In the genomic region with DNA sequence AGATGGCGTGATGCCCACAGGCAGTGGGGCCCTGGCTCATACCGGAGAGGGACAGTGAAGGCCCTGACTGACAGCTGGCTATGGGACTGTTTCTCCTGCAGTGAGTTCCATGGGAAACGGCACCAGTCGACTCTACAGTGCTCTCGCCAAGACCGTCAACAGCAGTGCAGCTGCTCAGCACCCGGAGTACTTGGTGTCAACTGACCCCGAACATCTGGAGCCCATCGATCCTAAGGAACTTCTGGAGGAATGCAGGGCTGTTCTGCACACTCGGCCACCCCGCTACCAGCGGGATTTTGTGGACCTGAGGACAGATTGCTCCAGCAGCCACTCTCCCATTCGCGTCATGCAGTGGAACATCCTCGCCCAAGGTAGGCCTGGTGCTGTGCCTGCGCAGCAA, we compare ENCODE assay signal across 13 mouse cellular contexts. TPM values are rescaled to one million over a fixed set of nuclear protein-coding genes. Genes with fewer than 3 reads are reported as not detected.
A peak's percentile ranks its signal among the peaks of the same experiment; 100 is the strongest.
DNase-seq lines count a peak whose midpoint lies in the region; ATAC-seq and TF ChIP-seq lines count a peak whose summit lies in the region.
"Had no signal": no experiment of that assay in that cellular context is flagged by ENCODE, and none has a peak within 500 bp of the region (broad histone marks: within the 10 kb centered on the region; RNA-seq: fewer than 3 reads in every experiment).

No protein-coding gene starts in this region.

- no peaks in the 10 kb centered on the region for H3K9me3 ChIP-seq in intestine, embryonic 15.5 days
- H3K9me3 ChIP-seq in intestine, postnatal 0 days (ENCODE audit: control insufficient read depth) = no peaks in the 10 kb centered on the region
- no peaks in the 10 kb centered on the region for H3K9me3 ChIP-seq in embryonic facial prominence, embryonic 10.5 days

- no peak overlapping the region for H3K4me3 ChIP-seq in intestine, embryonic 15.5 days (replicated peaks)
- no peak overlapping the region for H3K4me3 ChIP-seq in intestine, postnatal 0 days (ENCODE audit: low read depth, low read length)
- no peak overlapping the region for H3K4me3 ChIP-seq in embryonic facial prominence, embryonic 10.5 days
- H3K4me3 ChIP-seq: myocyte had no signal

- TF ChIP-seq CTCF in intestine, postnatal 0 days (IDR thresholded peaks at IDR 0.05; ENCODE audit: low read depth) = no peak

- H3K27me3 ChIP-seq in intestine, embryonic 15.5 days (replicated peaks) = no peaks in the 10 kb centered on the region
- no peaks in the 10 kb centered on the region for H3K27me3 ChIP-seq in intestine, postnatal 0 days (replicated peaks; ENCODE audit: control insufficient read depth, insufficient read depth, low read length)
- no peaks in the 10 kb centered on the region for H3K27me3 ChIP-seq in embryonic facial prominence, embryonic 10.5 days (replicated peaks; ENCODE audit: low read depth, poor library complexity, severe bottlenecking)

- peak; percentile 47 for ATAC-seq in intestine, embryonic 15.5 days
- no peak for ATAC-seq in intestine, postnatal 0 days

- DNase-seq in embryonic facial prominence, embryonic 10.5 days (ENCODE audit: low spot score) = peak; percentile 41
- DNase-seq in heart, postnatal 10 days = peak; percentile 62
- peak; percentile 39 for DNase-seq in lung, postnatal 25 days (ENCODE audit: low spot score)
- DNase-seq in cerebellum, adult 9-11 months = no peak
- DNase-seq in adrenal gland, postnatal 25 days = no peak
- DNase-seq in spleen, postnatal 36 days (ENCODE audit: low spot score in 2 of 2) = no peak
- DNase-seq: cerebellum, postnatal 36 days; left cerebral cortex, postnatal 4 days; right cerebral cortex, postnatal 25 days; thymus, postnatal 4 days had no signal

- no peak overlapping the region for H3K4me2 ChIP-seq in intestine, embryonic 15.5 days (replicated peaks)
- H3K4me2 ChIP-seq in intestine, postnatal 0 days (replicated peaks; ENCODE audit: low read depth) = no peak overlapping the region

- H3K36me3 ChIP-seq in intestine, embryonic 15.5 days = peaks cover 12% of the 10 kb centered on the region; the same call in 1 of the 2 replicates
- peaks cover 29% of the 10 kb centered on the region for H3K36me3 ChIP-seq in intestine, postnatal 0 days (ENCODE audit: control insufficient read depth, insufficient read depth)
- peaks cover 66% of the 10 kb centered on the region for H3K36me3 ChIP-seq in embryonic facial prominence, embryonic 10.5 days (replicated peaks)

- no peaks in the 10 kb centered on the region for H3K4me1 ChIP-seq in intestine, embryonic 15.5 days (replicated peaks)
- H3K4me1 ChIP-seq in intestine, postnatal 0 days (replicated peaks; ENCODE audit: control insufficient read depth, insufficient read depth, low read length) = no peaks in the 10 kb centered on the region
- H3K4me1 ChIP-seq in embryonic facial prominence, embryonic 10.5 days = peaks cover 5% of the 10 kb centered on the region

- H3K9ac ChIP-seq in intestine, embryonic 15.5 days = no peak overlapping the region
- H3K9ac ChIP-seq in intestine, postnatal 0 days (ENCODE audit: low read depth, low read length) = no peak overlapping the region

- intact Hi-C loops in heart, postnatal 10 days (cut with DNase I) = no loop called here

- 59% methylated on average over 16 of the region's 16 CpGs for WGBS in intestine, embryonic 15.5 days
- 65% methylated on average over 16 of the region's 16 CpGs for WGBS in intestine, postnatal 0 days
- 80% methylated on average over 16 of the region's 16 CpGs for WGBS in embryonic facial prominence, embryonic 10.5 days

- H3K27ac ChIP-seq in intestine, embryonic 15.5 days = no peak overlapping the region
- H3K27ac ChIP-seq in intestine, postnatal 0 days (ENCODE audit: low read depth, low read length) = no peak overlapping the region
- no peak overlapping the region for H3K27ac ChIP-seq in embryonic facial prominence, embryonic 10.5 days (replicated peaks)

RNA-seq across cellular contexts. Expression of gene Noct, which starts 23.5 kb away (rescaled TPM):
- polyA plus RNA-seq in intestine, embryonic 15.5 days (2015; fragmentation: Nextera tagmentation; extraction: Ambion mirVana) = 7.0 and 7.4 TPM in 2 replicates
- polyA plus RNA-seq in intestine, postnatal 0 days (2015; fragmentation: Nextera tagmentation; extraction: Ambion mirVana) = 11.3 and 12.0 TPM in 2 replicates
- 9.6 and 10.1 TPM in 2 replicates for polyA plus RNA-seq in embryonic facial prominence, embryonic 10.5 days (2016; fragmentation: Nextera tagmentation; extraction: Ambion mirVana)
- total RNA-seq in heart, postnatal 10 days (2021) = 10 to 100 TPM; 28.9 to 75.4 TPM
- total RNA-seq in adrenal gland, postnatal 25 days (2021) = 10.7 and 27.8 TPM in 2 replicates

Comparison
In these comparisons a context has a peak if more than half of its experiments do, and no peak if none do; other contexts are left out.
1. DNase-seq: peak in embryonic facial prominence, embryonic 10.5 days (single experiment), heart, postnatal 10 days (2 of 2) and lung, postnatal 25 days (single experiment); none in cerebellum, adult 9-11 months (single experiment), adrenal gland, postnatal 25 days (single experiment) and spleen, postnatal 36 days (0 of 2).